Mouse (Mus musculus): ENCODE data around the gene Hps5. TPM values are rescaled to one million over a fixed set of nuclear protein-coding genes. Genes with fewer than 3 reads are reported as not detected.
"Not testable (repeated sequence)": the region's sequence is repeated elsewhere in the genome, so short reads cannot be mapped to it uniquely, and the experiment has no call there.

Gene Hps5
- polyA plus RNA-seq, 1 experiment from 2014 or later = 14.0 TPM

GRCm38 (mm10) chr7:46751490-46751889 lies 44.4 kb downstream of the Hps5 start, which contains the start of gene Saa2:
Saa2 (plus strand) TSS chr7:46751790.
- WGBS = 80% methylated on average over 3 of the region's 3 CpGs
- H3K4me1 ChIP-seq (ENCODE audit: control insufficient read depth, insufficient read depth, low read length) = no peaks in the 10 kb centered on the region
- H3K4me2 ChIP-seq (ENCODE audit: low read depth, low read length) = no peak within 1 kb of the TSS
- H3K27me3 ChIP-seq (ENCODE audit: control insufficient read depth, insufficient read depth, low read length) = no peaks in the 10 kb centered on the region
- no peak within 1 kb of the TSS for H3K9ac ChIP-seq (replicated peaks; ENCODE audit: low read depth, low read length)
- H3K36me3 ChIP-seq (ENCODE audit: control insufficient read depth, insufficient read depth, low read length) = no peaks in the 10 kb centered on the region
- ATAC-seq (ENCODE audit: low read depth) = no peak
- no peak within 1 kb of the TSS for H3K27ac ChIP-seq (ENCODE audit: low read depth, low read length)
- no peak within 1 kb of the TSS for H3K4me3 ChIP-seq (ENCODE audit: low read depth, low read length)
- no peaks in the 10 kb centered on the region for H3K9me3 ChIP-seq (ENCODE audit: control insufficient read depth, low read length)

GRCm38 (mm10) chr7:46748459-46748858 lies 47.4 kb downstream of the Hps5 start:
- H3K9me3 ChIP-seq (ENCODE audit: control insufficient read depth, low read length) = no peaks in the 10 kb centered on the region
- WGBS = 31% methylated on average over 3 of the region's 3 CpGs
- no peak overlapping the region for H3K27ac ChIP-seq (ENCODE audit: low read depth, low read length)
- ATAC-seq (ENCODE audit: low read depth) = no peak
- no peaks in the 10 kb centered on the region for H3K36me3 ChIP-seq (ENCODE audit: control insufficient read depth, insufficient read depth, low read length)
- no peak overlapping the region for H3K4me2 ChIP-seq (ENCODE audit: low read depth, low read length)
- no peaks in the 10 kb centered on the region for H3K4me1 ChIP-seq (ENCODE audit: control insufficient read depth, insufficient read depth, low read length)
- no peak overlapping the region for H3K9ac ChIP-seq (replicated peaks; ENCODE audit: low read depth, low read length)
- no peaks in the 10 kb centered on the region for H3K27me3 ChIP-seq (ENCODE audit: control insufficient read depth, insufficient read depth, low read length)
- H3K4me3 ChIP-seq (ENCODE audit: low read depth, low read length) = no peak overlapping the region

- Histone ChIP-seq H3K36me3 (ENCODE audit: control insufficient read depth, insufficient read depth, low read length) (no peaks in the 10 kb centered on the region), H3K4me3 (ENCODE audit: low read depth, low read length) (no peak overlapping the region), H3K4me1 (ENCODE audit: control insufficient read depth, insufficient read depth, low read length) (no peaks in the 10 kb centered on the region), H3K9me3 (ENCODE audit: control insufficient read depth, low read length) (no peaks in the 10 kb centered on the region), H3K9ac (replicated peaks; ENCODE audit: low read depth, low read length) (no peak overlapping the region), H3K4me2 (ENCODE audit: low read depth, low read length) (no peak overlapping the region), H3K27ac (ENCODE audit: low read depth, low read length) (no peak overlapping the region), H3K27me3 (ENCODE audit: control insufficient read depth, insufficient read depth, low read length) (no peaks in the 10 kb centered on the region)
- 86% methylated on average over 7 of the region's 7 CpGs for WGBS
- no peak for ATAC-seq (ENCODE audit: low read depth)
These were observed 49.5 kb downstream of the Hps5 start for GRCm38 (mm10) chr7:46746381-46746780.

GRCm38 (mm10) chr7:46745816-46746215 lies 50.0 kb downstream of the Hps5 start:
- Histone ChIP-seq H3K4me3 (ENCODE audit: low read depth, low read length) (no peak overlapping the region), H3K4me2 (ENCODE audit: low read depth, low read length) (no peak overlapping the region), H3K4me1 (ENCODE audit: control insufficient read depth, insufficient read depth, low read length) (no peaks in the 10 kb centered on the region), H3K27ac (ENCODE audit: low read depth, low read length) (no peak overlapping the region), H3K36me3 (ENCODE audit: control insufficient read depth, insufficient read depth, low read length) (no peaks in the 10 kb centered on the region), H3K27me3 (ENCODE audit: control insufficient read depth, insufficient read depth, low read length) (no peaks in the 10 kb centered on the region), H3K9me3 (ENCODE audit: control insufficient read depth, low read length) (no peaks in the 10 kb centered on the region), H3K9ac (replicated peaks; ENCODE audit: low read depth, low read length) (no peak overlapping the region)
- ATAC-seq (ENCODE audit: low read depth) = no peak
- 87% methylated on average over 3 of the region's 3 CpGs for WGBS

GRCm38 (mm10) chr7:46742880-46743279 lies 53.0 kb downstream of the Hps5 start, which contains the start of gene Saa1:
Saa1 (minus strand) TSS chr7:46742980.
- ATAC-seq (ENCODE audit: low read depth); H3K4me2 ChIP-seq (ENCODE audit: low read depth, low read length); H3K4me3 ChIP-seq (ENCODE audit: low read depth, low read length); H3K9ac ChIP-seq (replicated peaks; ENCODE audit: low read depth, low read length); H3K4me1 ChIP-seq (ENCODE audit: control insufficient read depth, insufficient read depth, low read length); H3K9me3 ChIP-seq (ENCODE audit: control insufficient read depth, low read length); H3K27me3 ChIP-seq (ENCODE audit: control insufficient read depth, insufficient read depth, low read length); H3K36me3 ChIP-seq (ENCODE audit: control insufficient read depth, insufficient read depth, low read length); H3K27ac ChIP-seq (ENCODE audit: low read depth, low read length): not testable (repeated sequence)
- 82% methylated on average over 3 of the region's 3 CpGs for WGBS

GRCm38 (mm10) chr7:46740041-46740440 lies 55.8 kb downstream of the Hps5 start:
- not testable (repeated sequence) for H3K4me3 ChIP-seq (ENCODE audit: low read depth, low read length); H3K9me3 ChIP-seq (ENCODE audit: control insufficient read depth, low read length); H3K36me3 ChIP-seq (ENCODE audit: control insufficient read depth, insufficient read depth, low read length); H3K4me2 ChIP-seq (ENCODE audit: low read depth, low read length); H3K9ac ChIP-seq (replicated peaks; ENCODE audit: low read depth, low read length); ATAC-seq (ENCODE audit: low read depth); H3K27me3 ChIP-seq (ENCODE audit: control insufficient read depth, insufficient read depth, low read length); H3K4me1 ChIP-seq (ENCODE audit: control insufficient read depth, insufficient read depth, low read length); H3K27ac ChIP-seq (ENCODE audit: low read depth, low read length)
- 81% methylated on average over 5 of the region's 5 CpGs for WGBS

- H3K36me3 ChIP-seq (ENCODE audit: control insufficient read depth, insufficient read depth, low read length) = no peaks in the 10 kb centered on the region
These were observed 57.1 kb downstream of the Hps5 start for GRCm38 (mm10) chr7:46738561-46739460.

GRCm38 (mm10) chr7:46734983-46735382 lies 60.9 kb downstream of the Hps5 start:
- 86% methylated on average over 2 of the region's 2 CpGs for WGBS
- Histone ChIP-seq H3K27me3 (ENCODE audit: control insufficient read depth, insufficient read depth, low read length) (no peaks in the 10 kb centered on the region), H3K9me3 (ENCODE audit: control insufficient read depth, low read length) (no peaks in the 10 kb centered on the region), H3K4me1 (ENCODE audit: control insufficient read depth, insufficient read depth, low read length) (no peaks in the 10 kb centered on the region), H3K9ac (replicated peaks; ENCODE audit: low read depth, low read length) (no peak overlapping the region), H3K4me3 (ENCODE audit: low read depth, low read length) (no peak overlapping the region), H3K27ac (ENCODE audit: low read depth, low read length) (no peak overlapping the region), H3K4me2 (ENCODE audit: low read depth, low read length) (no peak overlapping the region), H3K36me3 (ENCODE audit: control insufficient read depth, insufficient read depth, low read length) (no peaks in the 10 kb centered on the region)
- ATAC-seq (ENCODE audit: low read depth) = no peak

More at GRCm38 (mm10) chr7:46738561-46739460, 57.1 kb downstream of the Hps5 start:
- Histone ChIP-seq H3K4me3 (ENCODE audit: low read depth, low read length) (no peak overlapping the region), H3K4me2 (ENCODE audit: low read depth, low read length) (no peak overlapping the region), H3K27ac (ENCODE audit: low read depth, low read length) (no peak overlapping the region), H3K9ac (replicated peaks; ENCODE audit: low read depth, low read length) (no peak overlapping the region), H3K9me3 (ENCODE audit: control insufficient read depth, low read length) (no peaks in the 10 kb centered on the region), H3K27me3 (ENCODE audit: control insufficient read depth, insufficient read depth, low read length) (no peaks in the 10 kb centered on the region), H3K4me1 (ENCODE audit: control insufficient read depth, insufficient read depth, low read length) (no peaks in the 10 kb centered on the region)
- no peak for ATAC-seq (ENCODE audit: low read depth)
- WGBS = 84% methylated on average over 12 of the region's 12 CpGs

- Histone ChIP-seq H3K4me3 (ENCODE audit: low read depth, low read length) (no peak within 1 kb of the TSS), H3K4me1 (ENCODE audit: control insufficient read depth, insufficient read depth, low read length) (no peaks in the 10 kb centered on the region), H3K9me3 (ENCODE audit: control insufficient read depth, low read length) (no peaks in the 10 kb centered on the region), H3K36me3 (ENCODE audit: control insufficient read depth, insufficient read depth, low read length) (no peaks in the 10 kb centered on the region), H3K27ac (ENCODE audit: low read depth, low read length) (no peak within 1 kb of the TSS), H3K4me2 (ENCODE audit: low read depth, low read length) (no peak within 1 kb of the TSS), H3K27me3 (ENCODE audit: control insufficient read depth, insufficient read depth, low read length) (no peaks in the 10 kb centered on the region), H3K9ac (replicated peaks; ENCODE audit: low read depth, low read length) (no peak within 1 kb of the TSS)
- ATAC-seq (ENCODE audit: low read depth) = no peak
- WGBS = 80% methylated on average over 4 of the region's 4 CpGs
These were observed 63.4 kb downstream of the Hps5 start, which contains the start of gene Saa4 for GRCm38 (mm10) chr7:46732458-46732857. Saa4 (minus strand) TSS chr7:46732603.

Measured in neural tube, embryonic 14.5 days (tissue).